Mouse (Mus musculus) monocyte, adult 5-6 weeks (primary cell): ENCODE results near the gene Klc3. TPM values are rescaled to one million over a fixed set of nuclear protein-coding genes. Genes with fewer than 3 reads are reported as not detected.

ENCODE experiments used
- total RNA-seq: library from RNA; stranded (forward); fragments of 200-1000, 200-491, 200-594 nt; gene quantifications from 3 replicates; pipeline ENCODE4 v1.2.3, GENCODE M21; 2017

Klc3 gene
- total RNA-seq, 1 experiment from 2014 or later = not detected

Other genes with a start within 250 kb of the Klc3 start
- not detected in 3 replicates for gene Gipr, start 238.0 kb downstream of the Klc3 start, total RNA-seq
- gene Eml2, start 227.7 kb downstream of the Klc3 start, total RNA-seq = 9.4 to 12.2 TPM (median 9.9 TPM) in 3 replicates
- gene Gpr4, start 191.6 kb downstream of the Klc3 start, total RNA-seq = 0.19 to 0.32 TPM in 2 of 3 replicates, not detected in the other
- gene Opa3, start 175.8 kb downstream of the Klc3 start, total RNA-seq = 11.5 to 32.0 TPM (median 14.7 TPM) in 3 replicates
- gene Vasp, start 132.3 kb downstream of the Klc3 start, total RNA-seq = 230 to 263 TPM (median 254 TPM) in 3 replicates
- gene Ppm1n, start 124.0 kb downstream of the Klc3 start, total RNA-seq = 1.9 TPM in 1 of 3 replicates, not detected in the others
- not detected in 3 replicates for gene Rtn2, start 121.5 kb downstream of the Klc3 start, total RNA-seq
- gene Fosb, start 94.1 kb downstream of the Klc3 start, total RNA-seq = 30.9 to 43.8 TPM (median 36.9 TPM) in 3 replicates
- 15.0 to 19.8 TPM (median 18.0 TPM) in 3 replicates for gene Ercc1, start 59.3 kb downstream of the Klc3 start, total RNA-seq
- gene Cd3eap, start 44.6 kb downstream of the Klc3 start, total RNA-seq = 6.9 to 8.9 TPM (median 7.2 TPM) in 3 replicates
- not detected in 3 replicates for gene Ppp1r13l, start 44.4 kb downstream of the Klc3 start, total RNA-seq
- 21.0 to 32.4 TPM (median 25.4 TPM) in 3 replicates for gene Ercc2, start 22.1 kb downstream of the Klc3 start, total RNA-seq
- gene Ckm, start 672 bp upstream of the Klc3 start, total RNA-seq = not detected in 3 replicates
- 9.0 to 21.1 TPM (median 9.6 TPM) in 3 replicates for gene Mark4, start 54.7 kb upstream of the Klc3 start, total RNA-seq
- 0.11 to 1.4 TPM (median 0.49 TPM) in 3 replicates for gene Exoc3l2, start 59.2 kb upstream of the Klc3 start, total RNA-seq
- 3.5 to 4.4 TPM (median 4.0 TPM) in 3 replicates for gene Bloc1s3, start 104.3 kb upstream of the Klc3 start, total RNA-seq
- 19.9 to 35.2 TPM (median 23.4 TPM) in 3 replicates for gene Trappc6a, start 104.3 kb upstream of the Klc3 start, total RNA-seq
- not detected in 3 replicates for gene Nkpd1, start 113.7 kb upstream of the Klc3 start, total RNA-seq
- 8.9 to 26.0 TPM (median 18.8 TPM) in 3 replicates for gene Ppp1r37, start 159.0 kb upstream of the Klc3 start, total RNA-seq
- gene Zfp296, start 173.2 kb upstream of the Klc3 start, total RNA-seq = 4.2 to 8.9 TPM (median 5.1 TPM) in 3 replicates
- 52.9 to 68.5 TPM (median 62.3 TPM) in 3 replicates for gene Gemin7, start 173.5 kb upstream of the Klc3 start, total RNA-seq
- gene Clasrp, start 200.4 kb upstream of the Klc3 start, total RNA-seq = 43.4 to 59.5 TPM (median 53.5 TPM) in 3 replicates
- gene Relb, start 225.3 kb upstream of the Klc3 start, total RNA-seq = 26.3 to 29.9 TPM (median 27.3 TPM) in 3 replicates